Mouse (Mus musculus): ENCODE results near the gene Srcin1.

DNA sequence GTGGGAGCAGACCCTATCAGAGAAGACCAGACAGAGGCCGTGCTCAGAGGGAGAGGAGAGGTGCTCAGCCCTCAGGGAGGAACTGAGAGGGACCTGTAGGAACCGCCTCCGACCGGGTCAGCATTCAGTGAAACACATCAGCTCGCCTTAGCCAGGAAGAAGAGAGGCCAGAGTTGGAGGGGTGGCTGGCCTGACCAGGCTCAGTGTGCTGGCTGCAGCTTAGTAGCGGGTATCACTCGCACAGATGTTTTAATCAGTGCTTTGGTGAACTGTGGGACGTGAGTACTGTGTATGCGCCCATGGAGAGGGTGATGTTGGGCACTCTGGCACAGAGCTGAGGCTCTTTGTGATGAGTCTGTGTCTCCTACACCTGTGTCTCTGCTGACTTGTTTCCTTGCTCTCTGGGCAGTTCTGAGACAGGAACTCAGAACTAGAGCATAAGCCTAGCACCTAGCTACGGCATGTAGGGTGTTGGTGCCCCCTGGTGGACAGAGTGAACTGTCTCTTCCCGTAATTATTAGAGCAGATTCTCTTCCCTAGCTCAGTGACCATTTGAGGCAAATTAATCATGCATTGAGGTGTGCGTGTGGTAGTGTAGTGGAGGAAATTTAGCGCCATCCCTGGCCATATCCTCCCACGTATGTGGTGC, 107.2 kb downstream of the Srcin1 start:
- TF ChIP-seq USF1 (IDR thresholded peaks at IDR 0.05; ENCODE audit: low read depth) (no peak), MYOD1 (IDR thresholded peaks at IDR 0.05; ENCODE audit: control insufficient read depth in 1 of 3, insufficient read length in 2 of 3, low read depth in 2 of 3) (no peak), CEBPB (IDR thresholded peaks at IDR 0.05; ENCODE audit: insufficient read depth, poor library complexity, severe bottlenecking) (no peak), POLR2AphosphoS2 (IDR thresholded peaks at IDR 0.05; ENCODE audit: insufficient read length, low read depth) (peak; percentile 10)

Data from myocyte (in vitro differentiated cells).